Mouse (Mus musculus) intestine, embryonic 16.5 days (tissue): ENCODE data around the gene Wdtc1. TPM values are rescaled to one million over a fixed set of nuclear protein-coding genes. Genes with fewer than 3 reads are reported as not detected.

Experiments used
- ATAC-seq: fragments of 200-750 bp; cut with Nextera tagmentation; 2 replicates; pipeline ENCODE4 v1.8.0; 2017; ENCODE audit warnings: moderate TSS enrichment, moderate library complexity
- H3K27ac ChIP-seq: fragments of 300-500 bp; sonication (generic); 2 replicates; pipeline ENCODE4 v1.5.1; 2014; ENCODE audit warnings: mild to moderate bottlenecking, low read length
- H3K27me3 ChIP-seq: fragments of 300-500 bp; sonication (generic); replicated peaks from 2 replicates; pipeline ENCODE4 v1.6.1; 2014; ENCODE audit warnings: low read length, control low read depth, mixed read lengths; ENCODE audit not compliant: control insufficient read depth, insufficient read depth
- H3K36me3 ChIP-seq: fragments of 300-500 bp; sonication (generic); 2 replicates; pipeline ENCODE4 v1.6.1; 2014; ENCODE audit warnings: low read length, control low read depth; ENCODE audit not compliant: control insufficient read depth, insufficient read depth
- H3K4me1 ChIP-seq: fragments of 300-500 bp; sonication (generic); 2 replicates; pipeline ENCODE4 v1.6.1; 2014; ENCODE audit warnings: low read length, control low read depth, mixed read lengths; ENCODE audit not compliant: control insufficient read depth, insufficient read depth
- H3K4me2 ChIP-seq: fragments of 300-500 bp; sonication (generic); 2 replicates; pipeline ENCODE4 v1.6.1; 2014; ENCODE audit warnings: low read depth, low read length, control low read depth
- H3K4me3 ChIP-seq: fragments of 300-500 bp; sonication (generic); 2 replicates; pipeline ENCODE4 v1.5.1; 2014; ENCODE audit warnings: mild to moderate bottlenecking, low read length
- H3K9ac ChIP-seq: fragments of 300-500 bp; sonication (generic); 2 replicates; pipeline ENCODE4 v1.6.1; 2014; ENCODE audit warnings: low read depth, low read length
- H3K9me3 ChIP-seq: fragments of 300-500 bp; sonication (generic); 2 replicates; pipeline ENCODE4 v1.6.1; 2016; ENCODE audit warnings: low read length, control low read depth; ENCODE audit not compliant: control insufficient read depth
- WGBS: fragments of 180-500 bp; shearing (Covaris S2); extraction: QIAGEN DNeasy Blood & Tissue Kit; methylation state at CpG from one replicate; pipeline ENCODE4 v1.1.7; 2014; 5-methylcytosine and 5-hydroxymethylcytosine counted together
- polyA plus RNA-seq: library from polyadenylated mRNA; unstranded; fragments of >200 nt; fragmentation: Nextera tagmentation; extraction: Ambion mirVana; gene quantifications from 2 replicates; pipeline ENCODE4 v1.2.1, GENCODE M21; 2015

Wdtc1 gene
- polyA plus RNA-seq, 1 experiment from 2014 or later = 11.4 TPM

- Histone ChIP-seq H3K36me3 (peaks cover 22% of the 10 kb centered on the region), H3K27me3 (no peaks in the 10 kb centered on the region), H3K4me2 (no peak overlapping the region), H3K4me1 (no peaks in the 10 kb centered on the region), H3K9ac (no peak overlapping the region), H3K9me3 (no peaks in the 10 kb centered on the region), H3K4me3 (no peak overlapping the region), H3K27ac (no peak overlapping the region)
- 81% methylated on average over 4 of the region's 4 CpGs for WGBS
- no peak for ATAC-seq
These were observed 87.5 kb downstream of the Wdtc1 start for GRCm38 (mm10) chr4:133265759-133266158.

GRCm38 (mm10) chr4:133265297-133265696 lies 88.0 kb downstream of the Wdtc1 start:
- Histone ChIP-seq H3K4me1 (no peaks in the 10 kb centered on the region), H3K4me2 (no peak overlapping the region), H3K27me3 (no peaks in the 10 kb centered on the region), H3K9me3 (no peaks in the 10 kb centered on the region), H3K9ac (no peak overlapping the region), H3K4me3 (no peak overlapping the region), H3K36me3 (peaks cover 22% of the 10 kb centered on the region), H3K27ac (no peak overlapping the region)
- WGBS = 93% methylated on average over 3 of the region's 3 CpGs
- no peak for ATAC-seq

GRCm38 (mm10) chr4:133264559-133264958 lies 88.7 kb downstream of the Wdtc1 start:
- Histone ChIP-seq H3K27me3 (no peaks in the 10 kb centered on the region), H3K4me2 (no peak overlapping the region), H3K9ac (no peak overlapping the region), H3K4me3 (no peak overlapping the region), H3K4me1 (no peaks in the 10 kb centered on the region), H3K36me3 (peaks cover 19% of the 10 kb centered on the region), H3K27ac (no peak overlapping the region), H3K9me3 (no peaks in the 10 kb centered on the region)
- no peak for ATAC-seq
- WGBS = 95% methylated on average over 2 of the region's 2 CpGs

GRCm38 (mm10) chr4:133263756-133264155 lies 89.5 kb downstream of the Wdtc1 start:
- H3K4me2 ChIP-seq = no peak overlapping the region
- no peaks in the 10 kb centered on the region for H3K4me1 ChIP-seq
- H3K9me3 ChIP-seq = no peaks in the 10 kb centered on the region
- H3K27ac ChIP-seq = no peak overlapping the region
- 91% methylated on average over 5 of the region's 5 CpGs for WGBS
- no peaks in the 10 kb centered on the region for H3K27me3 ChIP-seq
- ATAC-seq = no peak
- peaks cover 19% of the 10 kb centered on the region for H3K36me3 ChIP-seq
- H3K4me3 ChIP-seq = no peak overlapping the region
- no peak overlapping the region for H3K9ac ChIP-seq

- Histone ChIP-seq H3K9me3 (no peaks in the 10 kb centered on the region), H3K27me3 (no peaks in the 10 kb centered on the region), H3K4me1 (peaks cover 1% of the 10 kb centered on the region; the same call in 1 of the 2 replicates), H3K9ac (peak within 1 kb of the TSS; percentile 37; the same call in 1 of the 2 replicates), H3K4me2 (no peak within 1 kb of the TSS), H3K36me3 (peaks cover 19% of the 10 kb centered on the region), H3K27ac (no peak within 1 kb of the TSS), H3K4me3 (no peak within 1 kb of the TSS; the same call in 1 of the 2 replicates)
- 41% methylated on average over 7 of the region's 7 CpGs for WGBS
- peak; percentile 48; the same call in 1 of the 2 replicates for ATAC-seq
These were observed 90.4 kb downstream of the Wdtc1 start, which contains the start of gene Sytl1 for GRCm38 (mm10) chr4:133262882-133263281. Sytl1 (minus strand) TSS chr4:133263113.

- no peak overlapping the region for H3K4me2 ChIP-seq
- no peak overlapping the region; the same call in 1 of the 2 replicates for H3K4me3 ChIP-seq
- H3K9ac ChIP-seq = no peak overlapping the region
- ATAC-seq = no peak
- H3K36me3 ChIP-seq = peaks cover 19% of the 10 kb centered on the region
- H3K27ac ChIP-seq = no peak overlapping the region
- H3K27me3 ChIP-seq = no peaks in the 10 kb centered on the region
- H3K4me1 ChIP-seq = peaks cover 7% of the 10 kb centered on the region
- no peaks in the 10 kb centered on the region for H3K9me3 ChIP-seq
- 76% methylated on average over 7 of the region's 7 CpGs for WGBS
These were observed 90.9 kb downstream of the Wdtc1 start for GRCm38 (mm10) chr4:133262375-133262765.

GRCm38 (mm10) chr4:133261641-133262374 lies 91.5 kb downstream of the Wdtc1 start:
- Histone ChIP-seq H3K36me3 (peaks cover 19% of the 10 kb centered on the region), H3K9me3 (no peaks in the 10 kb centered on the region), H3K9ac (no peak overlapping the region), H3K27me3 (no peaks in the 10 kb centered on the region), H3K4me2 (no peak overlapping the region), H3K27ac (no peak overlapping the region), H3K4me1 (peaks cover 8% of the 10 kb centered on the region), H3K4me3 (no peak overlapping the region)
- no peak for ATAC-seq
- WGBS = 54% methylated on average over 10 of the region's 10 CpGs

GRCm38 (mm10) chr4:133257798-133258408 lies 95.4 kb downstream of the Wdtc1 start:
- WGBS = 61% methylated on average over 12 of the region's 12 CpGs
- Histone ChIP-seq H3K4me3 (no peak overlapping the region), H3K9me3 (no peaks in the 10 kb centered on the region), H3K27me3 (peaks cover 9% of the 10 kb centered on the region; the same call in 1 of the 2 replicates), H3K4me1 (peaks cover 12% of the 10 kb centered on the region), H3K9ac (no peak overlapping the region), H3K27ac (no peak overlapping the region), H3K4me2 (no peak overlapping the region), H3K36me3 (no peaks in the 10 kb centered on the region)
- ATAC-seq = peak; percentile 65

- peak; percentile 61 for ATAC-seq
- Histone ChIP-seq H3K27ac (no peak overlapping the region), H3K4me3 (peak overlapping the region; percentile 20), H3K9ac (peak overlapping the region; percentile 38; the same call in 1 of the 2 replicates), H3K9me3 (no peaks in the 10 kb centered on the region), H3K36me3 (no peaks in the 10 kb centered on the region), H3K27me3 (peaks cover 9% of the 10 kb centered on the region; the same call in 1 of the 2 replicates), H3K4me2 (peak overlapping the region; percentile 47), H3K4me1 (peaks cover 12% of the 10 kb centered on the region)
- 31% methylated on average over 11 of the region's 12 CpGs for WGBS
These were observed 96.1 kb downstream of the Wdtc1 start for GRCm38 (mm10) chr4:133257230-133257629.
